Comparison of ENCODE assay signal across 10 mouse cellular contexts in the genomic region with DNA sequence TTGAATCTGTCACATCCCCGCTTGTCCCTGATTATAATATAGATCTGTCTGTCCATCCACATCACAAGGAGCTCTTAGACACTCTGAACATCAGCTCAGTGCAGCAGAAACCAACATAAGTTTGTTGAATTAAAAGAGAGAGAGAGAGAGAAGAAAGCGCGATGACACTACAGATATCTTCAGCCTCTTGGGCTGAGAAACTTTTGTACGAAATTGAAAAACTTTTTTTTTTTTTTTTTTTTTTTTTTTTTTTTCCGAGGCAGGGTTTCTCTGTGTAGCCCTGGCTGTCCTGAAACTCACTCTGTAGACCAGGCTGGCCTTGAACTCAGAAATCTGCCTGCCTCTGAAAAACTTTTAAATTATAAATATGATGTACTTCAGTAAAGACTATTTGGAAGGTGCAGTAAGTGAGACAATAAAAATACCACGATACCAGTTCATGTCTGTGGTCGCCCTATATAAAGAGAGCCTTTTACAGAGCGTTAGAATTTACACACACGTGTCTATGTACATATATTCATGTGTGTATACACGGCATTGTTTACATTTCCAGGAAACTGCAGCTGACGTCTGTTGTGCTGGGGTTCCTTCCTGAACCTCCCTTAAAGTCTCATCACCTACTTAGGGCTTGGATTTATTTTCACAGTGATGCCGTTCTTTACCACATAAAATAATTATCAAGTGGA. TPM values are rescaled to one million over a fixed set of nuclear protein-coding genes. Genes with fewer than 3 reads are reported as not detected.
DNase-seq lines count a peak whose midpoint lies in the region; ATAC-seq and TF ChIP-seq lines count a peak whose summit lies in the region.
"Had no signal": no experiment of that assay in that cellular context is flagged by ENCODE, and none has a peak within 500 bp of the region (broad histone marks: within the 10 kb centered on the region; RNA-seq: fewer than 3 reads in every experiment).

No protein-coding gene starts in this region.

- no peaks in the 10 kb centered on the region for H3K36me3 ChIP-seq in heart, embryonic 10.5 days
- H3K36me3 ChIP-seq in heart, adult 2 months (ENCODE audit: control insufficient read depth, insufficient read depth, low read length), result no peaks in the 10 kb centered on the region
- H3K36me3 ChIP-seq in E14TG2a.4 (ENCODE audit: insufficient read depth, low read length), result no peaks in the 10 kb centered on the region
- no peaks in the 10 kb centered on the region for H3K36me3 ChIP-seq in hindbrain, embryonic 11.5 days (ENCODE audit: control insufficient read depth, insufficient read depth, low read length)
- no peaks in the 10 kb centered on the region for H3K36me3 ChIP-seq in liver, embryonic 16.5 days (ENCODE audit: control insufficient read depth, insufficient read depth)

- TF ChIP-seq EP300 in heart, adult 2 months (IDR thresholded peaks at IDR 0.05; ENCODE audit: insufficient read depth, low read depth, low read length), result no peak

- no peak overlapping the region for H3K9ac ChIP-seq in heart, adult 2 months (ENCODE audit: low read depth, low read length)
- peak overlapping the region; percentile 31; the same call in 1 of the 2 replicates for H3K9ac ChIP-seq in hindbrain, embryonic 11.5 days (ENCODE audit: low read depth, low read length)
- H3K9ac ChIP-seq in liver, embryonic 16.5 days (ENCODE audit: low read depth, low read length), result no peak overlapping the region

- H3K4me3 ChIP-seq in heart, embryonic 10.5 days, result peak overlapping the region; percentile 48
- no peak overlapping the region for H3K4me3 ChIP-seq in heart, adult 2 months
- peak overlapping the region; percentile 24; the same call in 1 of the 2 replicates for H3K4me3 ChIP-seq in E14TG2a.4 (replicated peaks; ENCODE audit: low read length)
- no peak overlapping the region for H3K4me3 ChIP-seq in hindbrain, embryonic 11.5 days (ENCODE audit: low read depth, low read length)
- no peak overlapping the region for H3K4me3 ChIP-seq in liver, embryonic 16.5 days (ENCODE audit: low read depth, low read length)

- H3K9me3 ChIP-seq in heart, embryonic 10.5 days, result no peaks in the 10 kb centered on the region
- H3K9me3 ChIP-seq in E14TG2a.4 (ENCODE audit: low read length), result no peaks in the 10 kb centered on the region
- no peaks in the 10 kb centered on the region for H3K9me3 ChIP-seq in hindbrain, embryonic 11.5 days (ENCODE audit: control insufficient read depth, low read length)
- H3K9me3 ChIP-seq in liver, embryonic 16.5 days (replicated peaks; ENCODE audit: control insufficient read depth, low read length), result no peaks in the 10 kb centered on the region

- H3K27ac ChIP-seq in heart, embryonic 10.5 days, result peak overlapping the region; percentile 42; the same call in 1 of the 2 replicates
- H3K27ac ChIP-seq in heart, adult 2 months, result no peak overlapping the region
- no peak overlapping the region for H3K27ac ChIP-seq in hindbrain, embryonic 11.5 days (ENCODE audit: low read depth, low read length)
- H3K27ac ChIP-seq in liver, embryonic 16.5 days (ENCODE audit: low read length), result no peak overlapping the region

- no peak for ATAC-seq in hindbrain, embryonic 11.5 days (ENCODE audit: low FRiP score)
- ATAC-seq in liver, embryonic 16.5 days (ENCODE audit: low read depth), result no peak

- intact Hi-C loops in heart, adult 2 months (cut with DNase I), result no loop called here

- TF ChIP-seq CTCF in heart, adult 2 months (IDR thresholded peaks at IDR 0.05), result no peak
- no peak for TF ChIP-seq CTCF in E14TG2a.4 (conservative IDR thresholded peaks at IDR 0.05; ENCODE audit: low read length)

- TF ChIP-seq POLR2A in heart, adult 2 months (IDR thresholded peaks at IDR 0.05; ENCODE audit: insufficient read depth, low read depth, low read length), result no peak

- H3K79me2 ChIP-seq in heart, adult 2 months (replicated peaks; ENCODE audit: control insufficient read depth, insufficient read depth, low read length), result no peaks in the 10 kb centered on the region

- WGBS in heart, embryonic 10.5 days, result 43% methylated on average over 12 of the region's 12 CpGs
- 40% methylated on average over 12 of the region's 12 CpGs for WGBS in heart, adult 2 months
- 55% methylated on average over 11 of the region's 12 CpGs for WGBS in hindbrain, embryonic 11.5 days
- 35% methylated on average over 11 of the region's 12 CpGs for WGBS in liver, embryonic 16.5 days (ENCODE audit: insufficient replicate concordance)

- peaks cover 6% of the 10 kb centered on the region for H3K4me1 ChIP-seq in heart, embryonic 10.5 days
- H3K4me1 ChIP-seq in heart, adult 2 months (ENCODE audit: control insufficient read depth, insufficient read depth, low read length), result no peaks in the 10 kb centered on the region
- H3K4me1 ChIP-seq in E14TG2a.4 (replicated peaks; ENCODE audit: low read depth, low read length), result peaks cover 14% of the 10 kb centered on the region
- no peaks in the 10 kb centered on the region for H3K4me1 ChIP-seq in hindbrain, embryonic 11.5 days (replicated peaks; ENCODE audit: control insufficient read depth, insufficient read depth, low read length)
- no peaks in the 10 kb centered on the region for H3K4me1 ChIP-seq in liver, embryonic 16.5 days (ENCODE audit: control insufficient read depth, low read depth, low read length)

- peak overlapping the region; percentile 29 for H3K4me2 ChIP-seq in hindbrain, embryonic 11.5 days (replicated peaks; ENCODE audit: low read depth, low read length)
- peak overlapping the region; percentile 34; the same call in 1 of the 2 replicates for H3K4me2 ChIP-seq in liver, embryonic 16.5 days (ENCODE audit: low read depth, low read length)

- no peak for DNase-seq in heart, embryonic 10.5 days (ENCODE audit: low spot score)
- no peak for DNase-seq in heart, adult 2 months
- DNase-seq in hindbrain, embryonic 11.5 days (ENCODE audit: low spot score), result no peak
- no peak for DNase-seq in layer of hippocampus, postnatal 25 days (ENCODE audit: extremely low spot score in 1 of 2, low spot score in 1 of 2)
- DNase-seq in right cerebral cortex, adult 2 months (ENCODE audit: low spot score in 2 of 2), result no peak
- no peak for DNase-seq in spleen, postnatal 4 days (ENCODE audit: low spot score in 2 of 2)
- DNase-seq: cerebellum, adult 11 months had no signal

- peaks cover 6% of the 10 kb centered on the region; the same call in 1 of the 2 replicates for H3K27me3 ChIP-seq in heart, embryonic 10.5 days (ENCODE audit: insufficient read depth, poor library complexity, severe bottlenecking)
- H3K27me3 ChIP-seq in heart, adult 2 months (ENCODE audit: control insufficient read depth, insufficient read depth, low read length), result no peaks in the 10 kb centered on the region
- H3K27me3 ChIP-seq in E14TG2a.4 (ENCODE audit: insufficient read depth, low read length), result no peaks in the 10 kb centered on the region; the same call in 1 of the 2 replicates
- H3K27me3 ChIP-seq in hindbrain, embryonic 11.5 days (ENCODE audit: control insufficient read depth, insufficient read depth, low read length), result no peaks in the 10 kb centered on the region
- H3K27me3 ChIP-seq in liver, embryonic 16.5 days (ENCODE audit: control insufficient read depth, insufficient read depth, low read depth, low read length), result no peaks in the 10 kb centered on the region

RNA-seq across cellular contexts. Expression of a gene that starts 18.4 kb away (rescaled TPM):
- polyA plus RNA-seq in heart, embryonic 10.5 days (2016; fragmentation: Nextera tagmentation; extraction: Ambion mirVana), result 0.11 and 0.83 TPM in 2 replicates
- under 1 TPM in 1 of 2 experiments, not detected in 1; 0.18 TPM for total RNA-seq in heart, adult 2 months (2021)
- polyA plus RNA-seq in heart, adult 2 months (2012; rRNA removed), result 0.06 and 0.08 TPM in 2 replicates
- polyA plus RNA-seq in hindbrain, embryonic 11.5 days (2014; fragmentation: Nextera tagmentation; extraction: Ambion mirVana), result 4.2 and 5.0 TPM in 2 replicates
- polyA plus RNA-seq in liver, embryonic 16.5 days (2015; fragmentation: Nextera tagmentation; extraction: Ambion mirVana), result not detected in 2 replicates
- under 1 TPM; 0.22 to 0.31 TPM for total RNA-seq in layer of hippocampus, postnatal 25 days (2021)
- polyA plus RNA-seq: thymus, postnatal 0 days had no signal

Comparison
In these comparisons a context has a peak if more than half of its experiments do, and no peak if none do; other contexts are left out.
1. H3K4me3 ChIP-seq: peak in heart, embryonic 10.5 days (single experiment) and E14TG2a.4 (single experiment); none in heart, adult 2 months (single experiment), hindbrain, embryonic 11.5 days (single experiment) and liver, embryonic 16.5 days (single experiment).